Mouse (Mus musculus) small intestine, adult 2 months (tissue): ENCODE measurements around the gene Hectd2. TPM values are rescaled to one million over a fixed set of nuclear protein-coding genes. Genes with fewer than 3 reads are reported as not detected.

Source experiments
- H3K27ac ChIP-seq: fragments of 200-500 bp; 2 replicates; pipeline ENCODE4 v1.5.1; 2012; ENCODE audit warnings: low read depth, low read length, control low read depth, inconsistent platforms; ENCODE audit not compliant: insufficient read depth
- H3K27me3 ChIP-seq: fragments of 200-500 bp; 2 replicates; pipeline ENCODE4 v1.6.1; 2012; ENCODE audit warnings: mild to moderate bottlenecking, moderate library complexity, low read length, inconsistent platforms; ENCODE audit not compliant: control insufficient read depth, insufficient read depth
- H3K36me3 ChIP-seq: fragments of 200-500 bp; 2 replicates; pipeline ENCODE4 v1.6.1; 2012; ENCODE audit warnings: mild to moderate bottlenecking, low read length, control low read depth, inconsistent platforms; ENCODE audit not compliant: control insufficient read depth, insufficient read depth
- H3K4me1 ChIP-seq: fragments of 200-500 bp; 2 replicates; pipeline ENCODE4 v1.6.1; 2012; ENCODE audit warnings: low read length, inconsistent platforms, mixed read lengths; ENCODE audit not compliant: control insufficient read depth, insufficient read depth, insufficient read length
- H3K4me3 ChIP-seq: fragments of 200-500 bp; 2 replicates; pipeline ENCODE4 v1.5.1; 2012; ENCODE audit warnings: low read depth, mild to moderate bottlenecking, control low read depth, inconsistent platforms, low read length, moderate library complexity
- CTCF ChIP-seq: fragments of 200-500 bp; IDR thresholded peaks from 2 replicates; pipeline ENCODE4 v1.5.1; 2012; ENCODE audit warnings: low read depth, mild to moderate bottlenecking, control low read depth, inconsistent platforms, low read length, moderate library complexity, mixed read lengths; ENCODE audit not compliant: insufficient replicate concordance, insufficient read length; ENCODE audit errors: extremely low read depth
- POLR2A ChIP-seq: fragments of 200-500 bp; IDR thresholded peaks from 2 replicates; pipeline ENCODE4 v1.6.1; 2012; ENCODE audit warnings: low read depth, mild to moderate bottlenecking, control low read depth, inconsistent platforms, low read length, moderate library complexity
- WGBS: fragments of 180-500 bp; shearing (Covaris S2); methylation state at CpG from one replicate; pipeline ENCODE4 v1.1.7; 2018; 5-methylcytosine and 5-hydroxymethylcytosine counted together
- polyA plus RNA-seq: library from polyadenylated mRNA; depleted of rRNA; stranded (reverse); fragments of >200 nt; gene quantifications from 2 replicates; pipeline ENCODE4 v1.2.3, GENCODE M21; 2012

Hectd2 gene
- polyA plus RNA-seq, 1 experiment, result 0.22 TPM

- TF ChIP-seq CTCF (peak; percentile 26; the same call in 1 of the 2 replicates), POLR2A (no peak)
These were observed 21.4 kb upstream of the Hectd2 start for GRCm38 (mm10) chr19:36533082-36533481.

GRCm38 (mm10) chr19:36534011-36534765 lies 20.3 kb upstream of the Hectd2 start:
- H3K4me1 ChIP-seq, result peaks cover 13% of the 10 kb centered on the region; the same call in 1 of the 2 replicates
- H3K4me3 ChIP-seq, result peak overlapping the region; percentile 44
- 30% methylated on average over 17 of the region's 17 CpGs for WGBS
- TF ChIP-seq POLR2A (no peak), CTCF (no peak)
- peak overlapping the region; percentile 61 for H3K27ac ChIP-seq
- H3K27me3 ChIP-seq, result no peaks in the 10 kb centered on the region
- H3K36me3 ChIP-seq, result no peaks in the 10 kb centered on the region

More at GRCm38 (mm10) chr19:36533082-36533481, 21.4 kb upstream of the Hectd2 start:
- Histone ChIP-seq H3K4me3 (no peak overlapping the region), H3K4me1 (peaks cover 13% of the 10 kb centered on the region; the same call in 1 of the 2 replicates), H3K27me3 (no peaks in the 10 kb centered on the region), H3K36me3 (no peaks in the 10 kb centered on the region), H3K27ac (peak overlapping the region; percentile 24; the same call in 1 of the 2 replicates)
- WGBS, result 77% methylated on average over 5 of the region's 5 CpGs

GRCm38 (mm10) chr19:36534766-36535140 lies 19.7 kb upstream of the Hectd2 start:
- no peak for TF ChIP-seq CTCF
- TF ChIP-seq POLR2A, result no peak
- H3K4me1 ChIP-seq, result peaks cover 13% of the 10 kb centered on the region; the same call in 1 of the 2 replicates
- WGBS, result 8% methylated on average over 8 of the region's 8 CpGs
- no peaks in the 10 kb centered on the region for H3K36me3 ChIP-seq
- H3K27ac ChIP-seq, result no peak overlapping the region
- no peaks in the 10 kb centered on the region for H3K27me3 ChIP-seq
- H3K4me3 ChIP-seq, result peak overlapping the region; percentile 33; the same call in 1 of the 2 replicates

- 34% methylated on average over 2 of the region's 2 CpGs for WGBS
- Histone ChIP-seq H3K27me3 (no peaks in the 10 kb centered on the region), H3K4me3 (no peak overlapping the region)
These were observed 19.3 kb upstream of the Hectd2 start for GRCm38 (mm10) chr19:36535186-36535585.

GRCm38 (mm10) chr19:36535878-36536277 lies 18.6 kb upstream of the Hectd2 start:
- Histone ChIP-seq H3K27ac (no peak overlapping the region), H3K4me1 (peaks cover 13% of the 10 kb centered on the region; the same call in 1 of the 2 replicates), H3K36me3 (no peaks in the 10 kb centered on the region), H3K4me3 (no peak overlapping the region), H3K27me3 (no peaks in the 10 kb centered on the region)
- TF ChIP-seq CTCF (no peak), POLR2A (no peak)
- 52% methylated on average over 6 of the region's 6 CpGs for WGBS

More at GRCm38 (mm10) chr19:36535186-36535585, 19.3 kb upstream of the Hectd2 start:
- H3K4me1 ChIP-seq, result peaks cover 13% of the 10 kb centered on the region; the same call in 1 of the 2 replicates
- H3K36me3 ChIP-seq, result no peaks in the 10 kb centered on the region
- no peak for TF ChIP-seq POLR2A
- no peak for TF ChIP-seq CTCF
- no peak overlapping the region for H3K27ac ChIP-seq

- Histone ChIP-seq H3K4me3 (no peak overlapping the region), H3K27ac (no peak overlapping the region), H3K36me3 (no peaks in the 10 kb centered on the region), H3K27me3 (no peaks in the 10 kb centered on the region), H3K4me1 (peaks cover 13% of the 10 kb centered on the region; the same call in 1 of the 2 replicates)
- TF ChIP-seq POLR2A (no peak), CTCF (no peak)
- 92% methylated on average over 11 of the region's 11 CpGs for WGBS
These were observed 17.5 kb upstream of the Hectd2 start for GRCm38 (mm10) chr19:36536929-36537328.

GRCm38 (mm10) chr19:36538528-36538927 lies 15.9 kb upstream of the Hectd2 start:
- no peaks in the 10 kb centered on the region for H3K36me3 ChIP-seq
- H3K27me3 ChIP-seq, result 0 out of 2 replicates have a peak, but pooled peaks cover 2% of the 10 kb centered on the region
- H3K27ac ChIP-seq, result no peak overlapping the region
- peaks cover 8% of the 10 kb centered on the region; the same call in 1 of the 2 replicates for H3K4me1 ChIP-seq
- WGBS, result 2% methylated on average over 4 of the region's 4 CpGs
- H3K4me3 ChIP-seq, result no peak overlapping the region
- TF ChIP-seq CTCF (no peak), POLR2A (no peak)
